Mouse (Mus musculus) hindbrain, embryonic 11.5 days (tissue): ENCODE data around the gene Arap1. TPM values are rescaled to one million over a fixed set of nuclear protein-coding genes. Genes with fewer than 3 reads are reported as not detected.

Source experiments
- ATAC-seq: fragments of 200-750 bp; cut with Nextera tagmentation; 2 replicates; pipeline ENCODE4 v1.8.0; 2017; ENCODE audit warnings: mild to moderate bottlenecking, moderate TSS enrichment, moderate library complexity; ENCODE audit not compliant: low FRiP score
- DNase-seq: peaks from one replicate; pipeline ENCODE4 v3.0.0-alpha.2; 2015; ENCODE audit warnings: low spot score
- H3K27ac ChIP-seq: fragments of 300-500 bp; sonication (generic); 2 replicates; pipeline ENCODE4 v1.5.1; 2014; ENCODE audit warnings: mild to moderate bottlenecking, low read depth, low read length
- H3K27me3 ChIP-seq: fragments of 300-500 bp; sonication (generic); 2 replicates; pipeline ENCODE4 v1.6.1; 2014; ENCODE audit warnings: mild to moderate bottlenecking, low read length, moderate library complexity, mixed read lengths; ENCODE audit not compliant: control insufficient read depth, insufficient read depth
- H3K36me3 ChIP-seq: fragments of 300-500 bp; sonication (generic); 2 replicates; pipeline ENCODE4 v1.6.1; 2014; ENCODE audit warnings: mild to moderate bottlenecking, low read length, moderate library complexity, mixed read lengths; ENCODE audit not compliant: control insufficient read depth, insufficient read depth
- H3K4me1 ChIP-seq: fragments of 300-500 bp; sonication (generic); replicated peaks from 2 replicates; pipeline ENCODE4 v1.6.1; 2014; ENCODE audit warnings: low read length, mixed read lengths; ENCODE audit not compliant: control insufficient read depth, insufficient read depth
- H3K4me2 ChIP-seq: fragments of 300-500 bp; sonication (generic); replicated peaks from 2 replicates; pipeline ENCODE4 v1.6.1; 2014; ENCODE audit warnings: mild to moderate bottlenecking, low read depth, low read length
- H3K4me3 ChIP-seq: fragments of 300-500 bp; sonication (generic); 2 replicates; pipeline ENCODE4 v1.5.1; 2014; ENCODE audit warnings: low read depth, low read length
- H3K9ac ChIP-seq: fragments of 300-500 bp; sonication (generic); 2 replicates; pipeline ENCODE4 v1.6.1; 2014; ENCODE audit warnings: low read depth, low read length
- H3K9me3 ChIP-seq: fragments of 300-500 bp; sonication (generic); 2 replicates; pipeline ENCODE4 v1.6.1; 2016; ENCODE audit warnings: low read length; ENCODE audit not compliant: control insufficient read depth
- WGBS: fragments of 180-500 bp; shearing (Covaris S2); extraction: QIAGEN DNeasy Blood & Tissue Kit; methylation state at CpG from one replicate; pipeline ENCODE4 v1.1.7; 2014; 5-methylcytosine and 5-hydroxymethylcytosine counted together
- polyA plus RNA-seq: library from polyadenylated mRNA; unstranded; fragments of >200 nt; fragmentation: Nextera tagmentation; extraction: Ambion mirVana; gene quantifications from 2 replicates; pipeline ENCODE4 v1.2.1, GENCODE M21; 2014

The Arap1 gene
- polyA plus RNA-seq, 1 experiment from 2014 or later = 13.9 TPM

DNA sequence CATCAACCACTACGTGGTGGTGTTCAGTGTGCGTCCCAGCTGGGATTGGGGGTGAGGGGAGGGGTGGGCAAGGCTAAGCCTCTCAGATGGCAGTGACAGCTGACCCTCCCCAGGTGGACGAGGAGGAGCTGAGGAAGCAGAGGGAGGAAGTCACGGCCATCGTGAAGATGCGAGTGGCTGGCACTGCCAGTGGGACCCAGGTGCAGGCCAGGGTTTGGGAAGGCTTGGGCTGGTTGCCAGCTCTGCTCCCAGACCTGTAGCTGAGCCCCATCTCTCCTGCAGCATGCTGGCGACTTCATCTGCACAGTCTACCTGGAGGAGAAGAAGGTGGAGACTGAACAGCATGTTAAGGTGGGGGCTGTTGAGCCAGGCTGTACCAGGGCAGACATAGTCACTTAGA is 53.6 kb downstream of the Arap1 start:
- DNase-seq (no peak), ATAC-seq (no peak)
- no peak overlapping the region for H3K4me3 ChIP-seq
- H3K4me1 ChIP-seq = no peaks in the 10 kb centered on the region
- no peak overlapping the region for H3K9ac ChIP-seq
- H3K27ac ChIP-seq = no peak overlapping the region
- WGBS = 92% methylated on average over 7 of the region's 7 CpGs
- H3K27me3 ChIP-seq = no peaks in the 10 kb centered on the region
- no peak overlapping the region for H3K4me2 ChIP-seq
- no peaks in the 10 kb centered on the region for H3K36me3 ChIP-seq
- H3K9me3 ChIP-seq = no peaks in the 10 kb centered on the region

DNA sequence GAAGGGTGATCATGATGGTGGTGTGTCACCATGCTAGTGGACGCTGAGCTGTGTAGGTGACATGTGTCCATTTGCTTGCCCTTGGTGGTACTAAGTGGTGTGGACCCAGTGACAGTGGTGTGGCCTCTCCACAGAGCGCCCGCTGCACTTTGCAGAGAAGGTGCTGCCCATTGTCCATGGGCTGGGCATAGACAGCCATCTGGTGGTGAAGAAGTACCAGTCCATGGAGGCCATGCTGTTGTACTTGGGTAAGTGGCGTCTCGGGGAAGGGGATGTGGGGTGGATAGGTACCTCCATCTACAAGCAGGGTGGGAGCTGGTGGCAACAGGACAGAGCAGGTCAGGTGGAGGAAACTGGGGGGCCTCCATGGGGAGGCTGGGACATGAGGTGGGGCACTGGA is 56.0 kb downstream of the Arap1 start:
- H3K4me2 ChIP-seq = no peak overlapping the region
- H3K27me3 ChIP-seq = no peaks in the 10 kb centered on the region
- ATAC-seq (no peak), DNase-seq (no peak)
- H3K27ac ChIP-seq = no peak overlapping the region
- H3K4me1 ChIP-seq = no peaks in the 10 kb centered on the region
- no peaks in the 10 kb centered on the region for H3K9me3 ChIP-seq
- no peak overlapping the region for H3K4me3 ChIP-seq
- 95% methylated on average over 5 of the region's 5 CpGs for WGBS
- no peak overlapping the region for H3K9ac ChIP-seq
- no peaks in the 10 kb centered on the region for H3K36me3 ChIP-seq

DNA sequence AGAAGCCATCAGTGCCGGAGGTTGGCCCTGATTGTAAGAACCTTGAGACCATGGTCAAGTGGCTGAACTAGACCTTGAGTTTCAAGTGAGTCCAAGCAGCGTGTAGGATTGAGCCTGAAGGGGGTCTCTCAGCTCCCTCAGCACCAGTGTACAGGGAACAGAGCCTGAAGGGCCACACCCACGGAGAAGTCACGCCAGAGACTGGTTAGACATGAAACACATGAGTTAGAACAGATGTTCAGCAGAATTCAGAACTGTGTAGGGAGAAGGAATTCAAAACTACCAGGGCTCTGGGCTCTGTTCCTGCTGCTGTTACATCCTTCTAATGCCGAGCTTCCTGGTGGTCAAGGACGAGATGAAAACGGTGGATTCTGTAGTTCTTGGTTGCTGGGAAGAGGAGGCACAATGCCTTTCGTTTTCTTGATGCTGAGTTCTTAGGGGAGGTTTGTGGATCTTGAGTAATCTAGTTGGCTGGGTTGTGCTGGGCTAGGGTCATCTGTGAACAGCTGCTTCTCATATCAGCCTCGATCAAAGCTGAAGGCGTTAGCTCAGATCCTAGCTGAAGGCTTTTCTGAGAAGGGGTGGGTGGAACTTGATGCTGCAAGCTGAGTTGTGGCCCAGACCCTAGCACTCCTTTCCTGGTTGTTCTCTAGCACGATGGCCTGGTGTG is 62.5 kb downstream of the Arap1 start, which contains the start of gene Gm45837:
Gene Gm45837 (plus strand): TSS at position 620 of the 670 bp plus-strand sequence.
- ATAC-seq = no peak
- Histone ChIP-seq H3K4me2 (no peak within 1 kb of the TSS), H3K4me3 (no peak within 1 kb of the TSS), H3K36me3 (no peaks in the 10 kb centered on the region), H3K4me1 (peaks cover 10% of the 10 kb centered on the region), H3K9me3 (no peaks in the 10 kb centered on the region), H3K27ac (no peak within 1 kb of the TSS), H3K9ac (no peak within 1 kb of the TSS), H3K27me3 (no peaks in the 10 kb centered on the region)
- 78% methylated on average over 11 of the region's 11 CpGs for WGBS
- DNase-seq = no peak

DNA sequence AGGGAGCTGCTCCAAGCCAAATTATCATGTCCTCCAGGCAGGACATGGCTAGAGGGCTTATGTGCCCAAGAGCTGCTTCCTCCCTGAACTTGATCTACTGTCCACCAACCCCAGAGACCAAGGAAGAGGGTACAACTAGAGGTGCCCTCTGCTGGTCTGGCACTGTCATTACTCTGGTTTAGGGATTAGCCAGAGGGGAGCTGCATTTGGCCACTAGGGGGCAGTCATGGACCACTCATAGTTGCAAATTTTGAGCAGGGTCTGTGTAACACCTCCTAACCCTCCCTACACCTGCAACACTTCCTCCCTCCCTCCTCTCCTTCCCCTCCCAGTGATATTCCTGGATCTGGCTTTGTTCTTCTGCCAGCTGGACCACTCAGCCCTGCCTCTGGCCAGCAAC is 64.9 kb downstream of the Arap1 start:
- Histone ChIP-seq H3K9me3 (no peaks in the 10 kb centered on the region), H3K4me2 (no peak overlapping the region), H3K9ac (no peak overlapping the region), H3K36me3 (no peaks in the 10 kb centered on the region), H3K4me3 (no peak overlapping the region), H3K27me3 (peaks cover 2% of the 10 kb centered on the region), H3K27ac (no peak overlapping the region), H3K4me1 (peaks cover 16% of the 10 kb centered on the region)
- ATAC-seq (peak; percentile 58; the same call in 1 of the 2 replicates), DNase-seq (peak; percentile 93)

DNA sequence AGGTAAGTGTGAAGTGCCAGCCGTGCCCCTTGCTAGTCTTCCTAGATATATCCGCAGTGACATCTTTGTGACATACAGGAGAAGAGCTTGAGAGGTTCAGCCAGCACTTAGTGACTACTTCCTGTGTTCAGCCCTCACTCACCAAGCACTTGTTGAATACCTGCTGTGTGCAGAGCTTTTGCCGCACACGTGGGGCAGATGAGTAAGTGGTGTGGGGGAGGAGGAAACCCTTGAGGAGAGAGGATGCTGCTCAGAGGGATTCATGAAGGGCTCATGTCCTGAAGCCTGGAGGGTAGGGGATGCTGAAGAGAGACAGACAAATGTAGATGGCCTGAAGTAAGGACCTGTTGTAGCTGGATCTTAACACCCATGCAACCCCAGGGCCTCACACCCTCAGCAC is 66.3 kb downstream of the Arap1 start:
- Histone ChIP-seq H3K9me3 (no peaks in the 10 kb centered on the region), H3K4me2 (no peak overlapping the region), H3K4me3 (no peak overlapping the region), H3K27ac (no peak overlapping the region), H3K27me3 (peaks cover 6% of the 10 kb centered on the region), H3K36me3 (no peaks in the 10 kb centered on the region), H3K4me1 (peaks cover 16% of the 10 kb centered on the region), H3K9ac (no peak overlapping the region)
- no peak for DNase-seq
- WGBS = 47% methylated on average over 4 of the region's 4 CpGs
- no peak for ATAC-seq

DNA sequence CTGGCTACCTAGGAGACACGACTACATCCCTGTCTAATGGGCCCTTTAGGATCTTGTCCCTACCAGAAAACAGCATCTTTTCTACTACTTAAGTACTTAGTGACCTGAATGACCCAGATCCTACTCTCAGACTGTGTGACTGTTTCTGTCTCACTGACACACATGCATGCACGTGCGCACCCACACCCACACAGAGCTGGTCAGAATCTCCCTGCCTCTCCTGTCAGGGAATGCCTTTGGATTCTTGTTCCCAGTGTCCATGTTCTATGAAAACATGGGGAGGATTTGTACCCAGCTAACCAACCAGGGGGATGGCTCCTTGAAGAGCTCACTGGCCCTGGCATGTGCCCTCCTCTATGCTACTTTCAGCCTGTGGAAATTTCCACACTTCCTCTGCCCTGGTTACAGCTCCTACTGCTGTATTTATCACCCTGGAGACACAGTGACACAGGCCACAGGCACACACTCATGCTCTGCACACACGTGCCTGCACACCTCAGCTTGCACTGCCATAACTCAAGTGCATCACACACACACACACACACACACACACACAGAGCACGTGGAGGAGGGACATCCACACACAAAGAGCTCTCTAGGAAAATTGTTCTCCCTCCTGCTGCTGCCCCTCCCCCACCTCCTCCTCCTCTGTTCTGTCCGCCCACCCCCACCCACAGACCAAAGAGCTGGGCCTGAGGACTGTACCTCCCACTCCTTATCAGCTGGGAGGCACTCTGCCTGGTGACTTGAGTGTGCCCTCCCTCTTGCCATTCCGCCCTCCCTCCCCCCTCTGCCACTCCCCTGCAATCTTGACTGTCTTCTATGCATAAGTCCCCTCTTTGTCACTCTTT is 67.0 kb downstream of the Arap1 start:
- no peak overlapping the region for H3K4me2 ChIP-seq
- DNase-seq = peak; percentile 58
- peak; percentile 62 for ATAC-seq
- peaks cover 16% of the 10 kb centered on the region for H3K4me1 ChIP-seq
- H3K9me3 ChIP-seq = no peaks in the 10 kb centered on the region
- H3K4me3 ChIP-seq = no peak overlapping the region
- no peaks in the 10 kb centered on the region for H3K36me3 ChIP-seq
- 0 out of 2 replicates have a peak overlapping the region, but pooled peaks have one; percentile 7 for H3K9ac ChIP-seq
- WGBS = 27% methylated on average over 7 of the region's 7 CpGs
- peaks cover 11% of the 10 kb centered on the region for H3K27me3 ChIP-seq
- no peak overlapping the region for H3K27ac ChIP-seq

DNA sequence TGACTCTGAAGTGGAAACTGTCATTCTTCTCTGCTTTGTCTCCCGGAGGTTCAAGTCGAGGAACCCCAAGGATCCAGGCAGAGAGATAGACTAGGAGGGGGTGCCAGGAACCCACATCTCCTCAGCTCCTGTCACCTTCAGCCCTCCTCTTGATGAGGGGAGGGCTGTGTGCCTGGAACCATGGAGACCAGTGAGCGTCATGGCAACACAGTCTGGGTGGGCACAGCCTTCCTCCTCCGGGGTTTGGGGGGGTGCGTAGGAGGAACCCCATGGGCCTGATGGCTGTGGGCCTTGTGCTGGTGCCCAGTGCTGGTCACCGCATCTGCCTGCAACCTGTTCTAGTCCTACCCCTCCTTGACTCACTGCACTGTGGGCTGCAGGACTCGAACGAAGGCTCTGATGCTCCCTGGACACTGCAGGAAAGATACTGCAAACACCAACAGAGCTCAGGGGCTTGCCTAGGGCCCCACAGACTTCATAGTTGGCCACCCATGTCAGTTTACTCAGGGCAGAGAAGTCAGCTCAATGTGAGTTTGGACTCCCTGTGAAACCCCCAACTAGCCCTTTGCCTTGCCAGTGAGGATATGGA is 67.7 kb downstream of the Arap1 start:
- peak; percentile 21 for DNase-seq
- peaks cover 11% of the 10 kb centered on the region for H3K27me3 ChIP-seq
- H3K4me3 ChIP-seq = no peak overlapping the region
- WGBS = 37% methylated on average over 8 of the region's 8 CpGs
- no peaks in the 10 kb centered on the region for H3K36me3 ChIP-seq
- H3K9ac ChIP-seq = no peak overlapping the region
- no peak overlapping the region for H3K27ac ChIP-seq
- no peak overlapping the region for H3K4me2 ChIP-seq
- no peaks in the 10 kb centered on the region for H3K9me3 ChIP-seq
- peaks cover 16% of the 10 kb centered on the region for H3K4me1 ChIP-seq
- ATAC-seq = peak; percentile 32; the same call in 1 of the 2 replicates

DNA sequence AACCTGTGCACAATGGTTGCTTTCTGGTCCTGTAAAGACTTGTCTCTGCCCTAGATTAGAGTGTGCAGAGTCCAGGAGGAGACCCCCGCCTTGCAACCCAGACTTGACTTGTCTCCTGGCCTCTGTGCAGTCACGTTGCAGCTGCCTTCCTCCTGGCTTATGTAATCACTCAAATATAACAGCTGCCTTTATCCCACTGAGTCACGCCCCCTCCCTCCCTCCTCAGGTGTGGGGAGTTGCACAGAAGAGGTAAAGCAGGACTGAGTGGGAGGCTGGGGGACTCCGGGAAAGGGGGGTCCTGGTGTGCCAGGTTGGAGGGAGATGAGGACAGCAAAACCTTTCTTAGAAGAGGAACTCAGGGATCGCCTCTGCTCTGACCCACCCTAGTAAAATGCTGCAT is 68.5 kb downstream of the Arap1 start:
- WGBS = 66% methylated on average over 5 of the region's 5 CpGs
- no peak overlapping the region for H3K27ac ChIP-seq
- H3K9ac ChIP-seq = no peak overlapping the region
- H3K9me3 ChIP-seq = no peaks in the 10 kb centered on the region
- no peak overlapping the region for H3K4me2 ChIP-seq
- peaks cover 16% of the 10 kb centered on the region for H3K4me1 ChIP-seq
- peaks cover 11% of the 10 kb centered on the region for H3K27me3 ChIP-seq
- DNase-seq (no peak), ATAC-seq (no peak)
- H3K36me3 ChIP-seq = no peaks in the 10 kb centered on the region
- H3K4me3 ChIP-seq = no peak overlapping the region
